Mouse (Mus musculus): ENCODE results near the gene Ammecr1. TPM values are rescaled to one million over a fixed set of nuclear protein-coding genes. Genes with fewer than 3 reads are reported as not detected.

Gene Ammecr1
- polyA plus RNA-seq, 1 experiment from 2014 or later = 20.8 TPM

Small RNA genes within 50 kb of the gene (microRNA-seq; reads per million reads assigned to microRNA genes)
- gene Gm44351 = not detected

Other genes with a start within 250 kb of the Ammecr1 start
- 0.11 and 0.15 TPM in 2 replicates for gene Rtl9, start 132.9 kb upstream of the Ammecr1 start, polyA plus RNA-seq (2015; fragmentation: Nextera tagmentation; extraction: Ambion mirVana)

Data from heart, embryonic 15.5 days (tissue).